Mouse (Mus musculus) ovary, postnatal 14 days (tissue): ENCODE results near the gene Hoxc10.

Source experiments
- DNase-seq: peaks from one replicate; pipeline ENCODE4 v3.0.0; 2022; ENCODE audit warnings: low spot score

Hoxc10 gene

DNA sequence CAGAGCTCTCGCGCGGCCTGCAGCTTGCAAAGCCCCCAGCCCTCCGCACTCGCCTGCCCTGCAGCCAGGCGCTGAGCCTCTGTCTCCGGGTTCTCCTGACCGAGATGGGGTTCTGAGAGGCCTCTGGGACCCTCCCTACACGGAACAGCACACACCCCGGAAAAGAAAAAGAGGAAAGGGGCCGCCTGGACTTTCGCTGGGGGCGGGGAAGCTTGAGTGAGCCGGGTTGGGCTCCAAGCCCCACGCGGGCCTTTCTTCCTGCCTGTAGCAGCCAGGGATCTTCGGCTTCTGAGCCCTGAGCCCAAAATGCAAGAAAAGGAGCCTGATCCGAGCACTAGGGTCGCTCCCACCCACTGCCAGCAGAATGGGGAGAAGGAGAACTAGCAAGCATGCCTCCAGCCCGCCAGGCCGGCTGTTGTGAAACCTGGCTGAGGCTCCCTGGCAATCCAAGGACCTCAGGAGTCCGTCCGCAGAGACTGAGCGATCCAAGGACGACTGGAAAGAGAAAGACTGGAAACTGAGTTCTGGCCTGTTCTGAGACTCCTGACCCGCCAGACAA is 45.4 kb downstream of the Hoxc10 start:
- no peak for DNase-seq

DNA sequence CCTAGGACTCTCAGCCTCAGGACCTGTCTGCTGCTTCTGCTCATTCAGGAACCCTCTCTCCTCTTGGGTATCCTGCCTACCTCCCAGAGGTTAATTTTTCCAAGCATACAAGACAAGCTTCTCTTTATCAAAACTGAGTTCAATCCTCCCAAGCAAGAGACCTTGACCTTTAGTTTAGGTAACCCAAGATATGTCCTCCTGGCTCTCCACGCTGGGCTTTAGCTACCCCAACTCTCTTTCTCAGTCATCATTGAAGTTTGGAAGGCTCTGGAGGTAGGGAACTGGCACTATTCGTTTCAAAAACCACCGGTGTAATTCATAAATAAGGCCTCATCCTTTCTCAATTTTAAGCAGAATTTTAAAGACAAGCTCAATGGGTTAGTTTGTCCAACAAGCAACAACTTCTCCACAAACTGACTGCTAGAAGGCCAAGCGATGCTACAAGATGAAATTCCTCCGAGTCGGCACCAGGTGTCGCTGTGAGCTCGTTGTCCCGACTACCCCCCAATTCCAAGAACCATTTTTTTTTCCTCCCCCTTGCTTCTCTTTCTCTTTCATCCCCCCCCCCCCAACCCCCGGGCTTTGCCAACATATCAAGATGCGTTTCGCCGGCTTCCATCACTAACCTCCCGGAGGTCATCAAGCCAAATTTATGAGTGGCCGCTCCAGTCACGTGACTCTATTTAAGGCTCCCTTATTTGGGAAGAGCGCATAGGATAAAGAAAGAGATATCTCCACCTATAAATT is 46.8 kb downstream of the Hoxc10 start:
- DNase-seq, result no peak

DNA sequence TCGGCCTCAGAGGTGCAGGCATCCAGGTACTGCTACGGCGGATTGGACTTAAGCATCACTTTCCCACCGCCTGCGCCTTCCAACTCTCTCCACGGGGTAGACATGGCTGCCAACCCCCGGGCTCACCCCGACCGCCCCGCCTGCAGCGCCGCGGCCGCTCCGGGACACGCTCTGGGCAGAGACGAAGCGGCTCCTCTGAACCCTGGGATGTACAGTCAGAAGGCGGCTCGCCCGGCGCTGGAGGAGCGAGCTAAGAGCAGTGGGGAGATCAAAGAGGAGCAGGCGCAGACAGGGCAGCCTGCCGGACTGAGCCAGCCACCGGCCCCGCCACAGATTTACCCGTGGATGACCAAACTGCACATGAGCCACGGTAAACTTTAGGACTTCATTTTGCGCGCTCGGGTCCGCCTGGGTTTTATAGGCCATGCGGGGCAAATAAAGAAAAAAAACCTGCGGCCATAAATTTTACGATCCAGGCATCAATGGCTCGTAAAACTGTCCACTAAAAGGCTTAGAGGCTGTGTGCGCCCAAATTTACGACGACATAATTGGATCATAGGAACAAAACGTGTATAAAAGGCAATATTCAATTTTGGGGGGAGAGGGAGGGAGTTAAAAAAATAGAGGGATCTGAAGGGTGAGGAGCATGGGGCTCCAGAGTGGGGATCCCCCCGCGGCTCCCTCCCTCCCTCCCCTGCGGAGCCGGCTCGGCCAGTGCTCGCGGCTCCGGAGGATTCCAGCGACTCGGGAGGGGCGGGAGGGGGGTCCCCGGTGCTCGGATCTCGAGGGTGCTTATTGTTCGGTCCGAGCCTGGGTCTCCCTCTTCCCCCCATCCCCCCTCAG is 47.8 kb downstream of the Hoxc10 start:
- DNase-seq, result no peak

GRCm38 (mm10) chr15:103015009-103015399 is 48.4 kb downstream of the Hoxc10 start:
- DNase-seq, result no peak

DNA sequence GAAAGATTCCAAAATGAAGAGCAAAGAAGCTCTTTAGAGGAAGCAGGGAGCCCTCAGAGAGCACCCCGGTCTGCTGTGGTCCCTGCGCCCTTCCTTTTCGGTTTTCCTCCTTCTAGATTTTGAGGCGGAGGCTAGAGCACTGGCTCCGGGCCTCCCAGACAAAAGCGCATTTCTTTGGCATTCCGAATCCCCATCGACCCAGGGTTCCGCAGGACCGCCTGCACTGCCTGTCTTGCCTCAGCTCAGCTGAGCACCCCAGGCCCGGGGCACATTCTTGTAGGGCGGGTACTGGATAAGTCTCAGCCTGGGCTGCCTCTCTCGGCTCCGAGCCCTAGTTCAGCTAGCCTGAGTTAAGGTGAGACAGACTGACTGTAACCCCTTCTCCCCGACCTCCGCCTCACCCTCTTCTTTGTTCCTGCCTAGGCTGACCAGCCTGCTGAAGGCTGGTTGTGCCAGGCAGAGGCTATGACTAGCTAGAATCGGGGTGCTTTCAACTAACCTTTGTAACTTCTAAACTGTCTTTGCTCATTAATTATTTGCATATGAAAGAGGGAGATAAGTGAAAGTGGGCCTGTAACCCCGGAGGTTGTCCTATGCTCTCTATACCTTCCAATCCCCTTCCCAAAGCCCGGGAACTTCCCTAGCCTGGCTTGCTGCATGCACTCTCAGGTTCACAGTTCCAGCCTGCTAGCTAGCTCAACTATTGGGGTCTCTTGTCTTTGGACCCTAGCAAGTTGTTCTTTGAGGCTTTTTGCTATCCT is 49.0 kb downstream of the Hoxc10 start:
- no peak for DNase-seq

GRCm38 (mm10) chr15:103018636-103019035 is 52.0 kb downstream of the Hoxc10 start, which contains the start of gene Hoxc4:
Gene Hoxc4 (plus strand): TSS chr15:103018934.
- DNase-seq, result no peak

DNA sequence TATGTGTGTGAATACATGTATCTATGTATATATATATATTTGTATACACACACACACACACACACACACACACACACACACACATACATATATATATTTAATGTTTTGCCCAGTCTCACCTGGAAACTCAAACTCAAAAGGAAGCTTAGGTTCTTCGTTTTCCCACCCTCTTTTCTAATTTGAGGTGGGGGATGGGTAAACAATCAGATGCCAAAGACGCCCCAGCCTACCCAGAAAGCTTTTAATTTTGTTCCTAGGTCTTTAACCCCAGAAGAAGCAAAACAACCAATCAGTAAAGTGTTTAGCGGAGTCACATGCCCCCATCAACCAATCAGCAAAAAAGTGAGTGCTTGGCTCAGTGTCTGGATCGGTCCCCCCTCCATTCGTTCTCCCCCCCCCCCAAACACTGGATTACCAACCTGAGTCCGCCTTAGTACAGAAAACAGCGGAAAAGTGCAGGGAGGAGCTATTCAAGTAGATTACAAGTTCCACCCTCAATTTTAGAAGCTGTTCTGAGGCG is 54.4 kb downstream of the Hoxc10 start:
- no peak for DNase-seq
